Mouse (Mus musculus) spleen, adult 2 months (tissue): ENCODE data around the gene Angel1.

Experiments
- CTCF ChIP-seq: fragments of 200-500 bp; IDR thresholded peaks from 2 replicates; pipeline ENCODE4 v1.5.1; 2011; ENCODE audit warnings: mild to moderate bottlenecking, inconsistent platforms; ENCODE audit not compliant: insufficient read depth, insufficient read length, insufficient replicate concordance; ENCODE audit errors: extremely low read depth
- POLR2A ChIP-seq: fragments of 200-500 bp; IDR thresholded peaks from 2 replicates; pipeline ENCODE4 v1.6.1; 2011; ENCODE audit warnings: low read depth, low read length, inconsistent platforms

DNA sequence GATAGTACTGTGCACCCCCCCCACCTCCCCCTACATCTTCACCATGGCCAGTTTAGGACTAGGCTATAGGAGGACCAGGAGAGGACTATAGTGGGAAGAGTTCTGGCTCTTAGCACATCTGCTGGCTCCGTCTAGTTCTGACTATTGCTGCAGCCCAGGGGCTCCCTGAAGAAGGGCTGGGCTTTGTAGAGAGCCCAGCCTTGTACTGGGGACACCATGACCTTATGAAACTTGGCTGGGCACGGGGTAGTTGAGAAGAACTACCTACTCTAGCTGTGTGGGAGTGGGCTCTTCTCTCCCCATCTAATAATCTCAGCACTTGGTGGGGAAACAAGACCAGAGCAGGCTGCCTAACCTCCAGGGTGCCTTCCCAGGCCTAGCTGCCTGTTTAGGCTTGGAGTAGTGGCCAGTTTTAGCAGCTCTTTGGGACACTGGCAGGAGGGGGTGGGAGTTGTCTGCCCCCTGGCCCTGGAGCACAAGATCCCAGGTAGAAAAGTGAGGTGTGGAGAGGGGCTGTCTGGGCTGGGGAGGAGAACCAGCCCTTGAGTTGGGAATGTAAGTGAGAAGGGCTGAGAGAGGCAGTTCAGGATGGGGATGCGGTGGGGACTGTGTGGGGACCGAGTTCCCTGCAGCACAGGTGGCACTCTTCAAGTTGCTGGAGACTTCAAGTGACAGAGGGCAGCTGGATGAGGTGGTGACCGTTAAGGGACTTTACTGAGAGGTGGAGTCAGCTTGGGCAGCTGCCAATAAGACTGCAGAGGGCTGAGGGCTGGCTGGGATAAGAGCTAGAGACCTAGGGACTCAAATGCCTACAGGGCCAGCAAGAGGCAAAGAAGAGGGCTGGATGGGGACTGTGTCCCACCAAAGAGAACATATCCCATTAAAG lies 33.5 kb downstream of the Angel1 start:
- TF ChIP-seq POLR2A (no peak), CTCF (no peak)
